Mouse (Mus musculus): ENCODE measurements at regions not wholly inside any gene's neighbourhood (a gene's known extent, or its start where the extent isn't known, plus 50 kb on each side); places are given as distances from the start of the nearest gene placed in this dataset.

GRCm38 (mm10) chr19:20310653-20311052 is 80.1 kb downstream of the Anxa1 start:
- Histone ChIP-seq H3K27ac (ENCODE audit: insufficient read depth, low read length) (no peak overlapping the region), H3K4me3 (ENCODE audit: insufficient read depth, low read length) (no peak overlapping the region), H3K4me1 (ENCODE audit: control insufficient read depth, insufficient read depth, low read length) (no peaks in the 10 kb centered on the region)
- TF ChIP-seq CTCF (IDR thresholded peaks at IDR 0.05; ENCODE audit: extremely low read depth, insufficient read depth, low read length) (no peak), POLR2A (IDR thresholded peaks at IDR 0.05; ENCODE audit: extremely low read depth, insufficient read depth, low read length) (no peak)

GRCm38 (mm10) chr19:20300066-20300651 is 90.6 kb downstream of the Anxa1 start:
- no peaks in the 10 kb centered on the region for H3K4me1 ChIP-seq (ENCODE audit: control insufficient read depth, insufficient read depth, low read length)
- H3K4me3 ChIP-seq (ENCODE audit: insufficient read depth, low read length) = no peak overlapping the region
- no peak overlapping the region for H3K27ac ChIP-seq (ENCODE audit: insufficient read depth, low read length)
- no peak for TF ChIP-seq CTCF (IDR thresholded peaks at IDR 0.05; ENCODE audit: extremely low read depth, insufficient read depth, low read length)

DNA sequence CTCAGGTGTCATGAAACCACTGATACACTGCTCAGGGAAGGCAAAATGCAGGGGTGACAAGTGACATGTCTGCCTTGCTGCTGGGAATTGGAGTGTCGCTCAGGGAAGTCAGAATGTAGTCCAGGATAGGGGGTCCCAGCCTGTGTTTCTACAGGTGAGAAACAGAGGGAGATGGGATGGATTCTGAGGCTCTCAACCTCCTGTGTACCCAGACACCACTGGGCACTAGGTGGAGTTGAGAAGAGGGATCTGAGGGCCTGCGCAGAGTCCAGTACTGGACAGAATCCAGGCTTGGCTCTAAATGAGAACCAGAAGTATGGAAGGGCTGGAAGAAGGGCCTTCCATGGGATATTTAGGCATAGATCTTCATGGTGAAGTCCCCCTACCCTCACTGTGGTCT is 92.3 kb downstream of the Anxa1 start:
- TF ChIP-seq CTCF (IDR thresholded peaks at IDR 0.05; ENCODE audit: extremely low read depth, insufficient read depth, low read length) (no peak), POLR2A (IDR thresholded peaks at IDR 0.05; ENCODE audit: extremely low read depth, insufficient read depth, low read length) (no peak)
- no peak overlapping the region for H3K27ac ChIP-seq (ENCODE audit: insufficient read depth, low read length)
- H3K4me1 ChIP-seq (ENCODE audit: control insufficient read depth, insufficient read depth, low read length) = no peaks in the 10 kb centered on the region
- no peak overlapping the region for H3K4me3 ChIP-seq (ENCODE audit: insufficient read depth, low read length)

- H3K4me1 ChIP-seq (ENCODE audit: control insufficient read depth, insufficient read depth, low read length) = no peaks in the 10 kb centered on the region
- H3K27ac ChIP-seq (ENCODE audit: insufficient read depth, low read length) = no peak overlapping the region
- no peak for TF ChIP-seq POLR2A (IDR thresholded peaks at IDR 0.05; ENCODE audit: extremely low read depth, insufficient read depth, low read length)
- TF ChIP-seq CTCF (IDR thresholded peaks at IDR 0.05; ENCODE audit: extremely low read depth, insufficient read depth, low read length) = no peak
Measured at GRCm38 (mm10) chr19:20285188-20285587, 105.6 kb downstream of the Anxa1 start.

GRCm38 (mm10) chr19:20283105-20283504 is 107.6 kb downstream of the Anxa1 start:
- TF ChIP-seq CTCF (IDR thresholded peaks at IDR 0.05; ENCODE audit: extremely low read depth, insufficient read depth, low read length) = no peak
- TF ChIP-seq POLR2A (IDR thresholded peaks at IDR 0.05; ENCODE audit: extremely low read depth, insufficient read depth, low read length) = no peak
- H3K27ac ChIP-seq (ENCODE audit: insufficient read depth, low read length) = no peak overlapping the region
- H3K4me1 ChIP-seq (ENCODE audit: control insufficient read depth, insufficient read depth, low read length) = no peaks in the 10 kb centered on the region
- H3K4me3 ChIP-seq (ENCODE audit: insufficient read depth, low read length) = no peak overlapping the region

More at GRCm38 (mm10) chr19:20285188-20285587, 105.6 kb downstream of the Anxa1 start:
- no peak overlapping the region for H3K4me3 ChIP-seq (ENCODE audit: insufficient read depth, low read length)

GRCm38 (mm10) chr19:20261586-20261985 is 129.2 kb downstream of the Anxa1 start:
- H3K4me1 ChIP-seq (ENCODE audit: control insufficient read depth, insufficient read depth, low read length) = no peaks in the 10 kb centered on the region
- H3K27ac ChIP-seq (ENCODE audit: insufficient read depth, low read length) = no peak overlapping the region
- no peak for TF ChIP-seq POLR2A (IDR thresholded peaks at IDR 0.05; ENCODE audit: extremely low read depth, insufficient read depth, low read length)
- TF ChIP-seq CTCF (IDR thresholded peaks at IDR 0.05; ENCODE audit: extremely low read depth, insufficient read depth, low read length) = no peak
- no peak overlapping the region for H3K4me3 ChIP-seq (ENCODE audit: insufficient read depth, low read length)

DNA sequence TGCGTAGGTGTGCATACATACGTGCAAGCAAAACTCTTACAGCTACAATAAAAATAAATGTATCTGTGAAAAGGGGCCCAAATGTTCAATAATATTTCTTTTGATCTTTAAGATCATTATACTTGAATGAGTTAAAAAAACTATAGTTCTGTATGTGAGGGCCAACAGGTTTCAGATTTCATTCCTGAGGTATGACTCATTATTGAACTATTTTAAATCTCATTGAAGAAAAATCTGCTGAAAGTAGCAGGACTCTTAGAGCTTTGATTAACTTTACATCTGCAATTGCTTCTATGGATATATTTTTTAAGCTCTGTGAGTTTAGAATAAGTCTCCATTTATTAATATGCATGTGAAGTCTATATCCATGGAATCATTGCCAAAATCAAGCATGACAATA is 138.6 kb downstream of the Anxa1 start:
- H3K4me3 ChIP-seq (ENCODE audit: insufficient read depth, low read length) = no peak overlapping the region
- H3K4me1 ChIP-seq (ENCODE audit: control insufficient read depth, insufficient read depth, low read length) = no peaks in the 10 kb centered on the region
- no peak overlapping the region for H3K27ac ChIP-seq (ENCODE audit: insufficient read depth, low read length)
- no peak for TF ChIP-seq POLR2A (IDR thresholded peaks at IDR 0.05; ENCODE audit: extremely low read depth, insufficient read depth, low read length)
- no peak for TF ChIP-seq CTCF (IDR thresholded peaks at IDR 0.05; ENCODE audit: extremely low read depth, insufficient read depth, low read length)

- Histone ChIP-seq H3K4me3 (ENCODE audit: insufficient read depth, low read length) (no peak overlapping the region), H3K4me1 (ENCODE audit: control insufficient read depth, insufficient read depth, low read length) (no peaks in the 10 kb centered on the region), H3K27ac (ENCODE audit: insufficient read depth, low read length) (no peak overlapping the region)
- TF ChIP-seq CTCF (IDR thresholded peaks at IDR 0.05; ENCODE audit: extremely low read depth, insufficient read depth, low read length) (no peak), POLR2A (IDR thresholded peaks at IDR 0.05; ENCODE audit: extremely low read depth, insufficient read depth, low read length) (no peak)
Measured at GRCm38 (mm10) chr19:20243817-20244216, 146.9 kb downstream of the Anxa1 start.

GRCm38 (mm10) chr19:20241266-20241665 is 149.5 kb downstream of the Anxa1 start:
- H3K4me3 ChIP-seq (ENCODE audit: insufficient read depth, low read length) = no peak overlapping the region
- H3K4me1 ChIP-seq (ENCODE audit: control insufficient read depth, insufficient read depth, low read length) = no peaks in the 10 kb centered on the region
- no peak overlapping the region for H3K27ac ChIP-seq (ENCODE audit: insufficient read depth, low read length)
- TF ChIP-seq POLR2A (IDR thresholded peaks at IDR 0.05; ENCODE audit: extremely low read depth, insufficient read depth, low read length) (no peak), CTCF (IDR thresholded peaks at IDR 0.05; ENCODE audit: extremely low read depth, insufficient read depth, low read length) (no peak)

DNA sequence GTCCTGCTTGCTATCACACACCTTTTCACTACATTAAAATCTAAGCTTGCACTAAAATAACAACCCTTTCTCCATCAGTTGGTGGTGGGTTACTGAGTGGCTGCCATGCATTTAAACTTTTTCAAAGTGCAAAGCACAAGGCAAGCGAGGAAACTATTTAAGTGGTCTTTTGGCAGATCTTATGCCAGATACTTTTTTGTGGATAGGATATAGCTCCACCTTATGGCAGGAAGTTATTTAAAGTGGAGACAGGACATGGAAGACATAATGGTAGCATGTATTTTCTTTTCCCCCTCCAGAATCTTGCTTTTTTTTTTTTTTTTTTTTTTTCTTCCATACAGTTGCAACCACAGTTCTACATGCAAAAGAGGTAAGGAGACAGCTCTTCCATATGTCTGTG is 150.3 kb downstream of the Anxa1 start:
- Histone ChIP-seq H3K27ac (ENCODE audit: insufficient read depth, low read length) (no peak overlapping the region), H3K4me3 (ENCODE audit: insufficient read depth, low read length) (no peak overlapping the region), H3K4me1 (ENCODE audit: control insufficient read depth, insufficient read depth, low read length) (no peaks in the 10 kb centered on the region)
- TF ChIP-seq POLR2A (IDR thresholded peaks at IDR 0.05; ENCODE audit: extremely low read depth, insufficient read depth, low read length) (no peak), CTCF (IDR thresholded peaks at IDR 0.05; ENCODE audit: extremely low read depth, insufficient read depth, low read length) (no peak)

All from cortical plate, adult 2 months (tissue).